Mouse (Mus musculus) stomach, postnatal 0 days (tissue): ENCODE measurements at regions not wholly inside any gene's neighbourhood (a gene's known extent, or its start where the extent isn't known, plus 50 kb on each side); places are given as distances from the start of the nearest gene placed in this dataset.

ENCODE experiments used
- ATAC-seq: fragments of 200-750 bp; cut with Nextera tagmentation; 2 replicates; pipeline ENCODE4 v1.8.0; 2017; ENCODE audit not compliant: low FRiP score, low TSS enrichment
- DNase-seq: peaks from one replicate; pipeline ENCODE4 v3.0.0-alpha.2; 2016; ENCODE audit warnings: low spot score
- H3K27ac ChIP-seq: fragments of 300-500 bp; sonication (generic); replicated peaks from 2 replicates; pipeline ENCODE4 v1.5.1; 2014; ENCODE audit warnings: mild to moderate bottlenecking, control low read depth
- H3K27me3 ChIP-seq: fragments of 300-500 bp; sonication (generic); 2 replicates; pipeline ENCODE4 v1.6.1; 2014; ENCODE audit warnings: low read length; ENCODE audit not compliant: control insufficient read depth, insufficient read depth
- H3K36me3 ChIP-seq: fragments of 300-500 bp; sonication (generic); 2 replicates; pipeline ENCODE4 v1.6.1; 2014; ENCODE audit warnings: low read length, mixed read lengths; ENCODE audit not compliant: control insufficient read depth, insufficient read depth
- H3K4me1 ChIP-seq: fragments of 300-500 bp; sonication (generic); replicated peaks from 2 replicates; pipeline ENCODE4 v1.6.1; 2014; ENCODE audit warnings: antibody characterized with exemption; ENCODE audit not compliant: control insufficient read depth, insufficient read depth
- H3K4me2 ChIP-seq: fragments of 300-500 bp; sonication (generic); replicated peaks from 2 replicates; pipeline ENCODE4 v1.6.1; 2014; ENCODE audit warnings: low read depth, mild to moderate bottlenecking, control low read depth, moderate library complexity
- H3K4me3 ChIP-seq: fragments of 300-500 bp; sonication (generic); 2 replicates; pipeline ENCODE4 v1.5.1; 2014; ENCODE audit warnings: low read depth, low read length, control low read depth
- H3K9ac ChIP-seq: fragments of 300-500 bp; sonication (generic); 2 replicates; pipeline ENCODE4 v1.6.1; 2014; ENCODE audit warnings: mild to moderate bottlenecking, low read length, control low read depth, mixed read lengths
- H3K9me3 ChIP-seq: fragments of 300-500 bp; sonication (generic); 2 replicates; pipeline ENCODE4 v1.6.1; 2016; ENCODE audit warnings: low read length; ENCODE audit not compliant: control insufficient read depth
- CTCF ChIP-seq: IDR thresholded peaks from 2 replicates; pipeline ENCODE4 v1.5.1; 2016; ENCODE audit warnings: antibody characterized with exemption, low read depth, mild to moderate bottlenecking, moderate library complexity
- EP300 ChIP-seq: optimal IDR thresholded peaks from 2 replicates; pipeline ENCODE3; 2016; ENCODE audit warnings: antibody characterized with exemption
- WGBS: fragments of 180-500 bp; shearing (Covaris S2); extraction: QIAGEN DNeasy Blood & Tissue Kit; methylation state at CpG from one replicate; pipeline ENCODE4 v1.1.7; 2014; 5-methylcytosine and 5-hydroxymethylcytosine counted together

GRCm38 (mm10) chr8:49998281-49999037 lies 1154.7 kb upstream of the Tenm3 start:
- Histone ChIP-seq H3K27ac (no peak overlapping the region), H3K4me1 (no peaks in the 10 kb centered on the region), H3K4me2 (no peak overlapping the region), H3K9ac (no peak overlapping the region), H3K4me3 (no peak overlapping the region), H3K9me3 (no peaks in the 10 kb centered on the region), H3K27me3 (no peaks in the 10 kb centered on the region), H3K36me3 (no peaks in the 10 kb centered on the region)
- no peak for TF ChIP-seq EP300
- TF ChIP-seq CTCF = peak; percentile 35
- DNase-seq (no peak), ATAC-seq (no peak)
- WGBS = 33% methylated on average over 8 of the region's 8 CpGs
